19 mouse cellular contexts compared by ENCODE assay signal in genomic region chr5:90789306-90790073, GRCm38 (mm10). TPM values are rescaled to one million over a fixed set of nuclear protein-coding genes. Genes with fewer than 3 reads are reported as not detected.
A peak's percentile ranks its signal among the peaks of the same experiment; 100 is the strongest.
DNase-seq lines count a peak whose midpoint lies in the region; ATAC-seq lines count a peak whose summit lies in the region.
"Had no signal": no experiment of that assay in that cellular context is flagged by ENCODE, and none has a peak within 500 bp of the region (broad histone marks: within the 10 kb centered on the region; RNA-seq: fewer than 3 reads in every experiment).

No protein-coding gene starts in this region.

- no peaks in the 10 kb centered on the region for H3K36me3 ChIP-seq in lung, embryonic 16.5 days (ENCODE audit: control insufficient read depth, insufficient read depth, low read length)
- no peaks in the 10 kb centered on the region for H3K36me3 ChIP-seq in heart, embryonic 11.5 days (ENCODE audit: control insufficient read depth, insufficient read depth, low read length)
- H3K36me3 ChIP-seq: embryonic facial prominence, embryonic 13.5 days; forebrain, embryonic 10.5 days; liver, embryonic 13.5 days; midbrain, embryonic 13.5 days; neural tube, embryonic 12.5 days had no signal

- peak overlapping the region; percentile 21; the same call in 1 of the 2 replicates for H3K4me2 ChIP-seq in lung, embryonic 16.5 days (ENCODE audit: low read depth, low read length)
- no peak overlapping the region for H3K4me2 ChIP-seq in heart, embryonic 11.5 days
- H3K4me2 ChIP-seq: embryonic facial prominence, embryonic 13.5 days; liver, embryonic 13.5 days; midbrain, embryonic 13.5 days; neural tube, embryonic 12.5 days had no signal

- H3K9ac ChIP-seq in lung, embryonic 16.5 days (ENCODE audit: low read length), result no peak overlapping the region
- no peak overlapping the region for H3K9ac ChIP-seq in heart, embryonic 11.5 days (ENCODE audit: low read depth, low read length)
- H3K9ac ChIP-seq: embryonic facial prominence, embryonic 13.5 days; liver, embryonic 13.5 days; midbrain, embryonic 13.5 days; neural tube, embryonic 12.5 days had no signal

- WGBS in lung, embryonic 16.5 days, result 55% methylated on average over 11 of the region's 11 CpGs
- 68% methylated on average over 11 of the region's 11 CpGs for WGBS in heart, embryonic 11.5 days (ENCODE audit: insufficient replicate concordance)

- peaks cover 10% of the 10 kb centered on the region for H3K4me1 ChIP-seq in lung, embryonic 16.5 days (replicated peaks; ENCODE audit: control insufficient read depth, insufficient read depth, low read length)
- H3K4me1 ChIP-seq in heart, embryonic 11.5 days (ENCODE audit: control insufficient read depth, insufficient read depth, low read length), result no peaks in the 10 kb centered on the region
- H3K4me1 ChIP-seq: liver, embryonic 13.5 days had no signal

- DNase-seq in adrenal gland, adult 2 months, result peak; percentile 59
- no peak for DNase-seq in adrenal gland, postnatal 4 days (ENCODE audit: low spot score in 2 of 2)
- DNase-seq in lung, postnatal 25 days (ENCODE audit: low spot score), result no peak
- DNase-seq in kidney, postnatal 25 days, result peak; percentile 19 to 41
- DNase-seq in spleen, postnatal 36 days (ENCODE audit: low spot score in 2 of 2), result no peak
- DNase-seq: cerebellum, postnatal 25 days; heart, adult 18-20 months; heart, postnatal 14 days; liver, embryonic 13.5 days; retina, postnatal 1 day had no signal

- no peak overlapping the region for H3K4me3 ChIP-seq in lung, embryonic 16.5 days (ENCODE audit: low read length)
- no peak overlapping the region for H3K4me3 ChIP-seq in heart, embryonic 11.5 days (ENCODE audit: low read depth, low read length)
- H3K4me3 ChIP-seq: embryonic facial prominence, embryonic 13.5 days; forebrain, embryonic 10.5 days; layer of hippocampus, adult 2 months; liver, embryonic 13.5 days; midbrain, embryonic 13.5 days; neural tube, embryonic 12.5 days had no signal

- H3K27ac ChIP-seq in lung, embryonic 16.5 days (ENCODE audit: low read length), result peak overlapping the region; percentile 24; the same call in 1 of the 2 replicates
- H3K27ac ChIP-seq in heart, embryonic 11.5 days (ENCODE audit: low read depth, low read length), result no peak overlapping the region
- H3K27ac ChIP-seq: embryonic facial prominence, embryonic 13.5 days; forebrain, embryonic 10.5 days; layer of hippocampus, adult 2 months; liver, embryonic 13.5 days; midbrain, embryonic 13.5 days; neural tube, embryonic 12.5 days had no signal

- ATAC-seq in lung, embryonic 16.5 days (ENCODE audit: low read depth), result no peak
- ATAC-seq in monocyte, adult 5-6 weeks (replicated peaks; ENCODE audit: insufficient number of reproducible peaks, low FRiP score, low TSS enrichment, poor library complexity, severe bottlenecking), result 0 out of 2 replicates have a peak, but pooled peaks have one; percentile 27
- ATAC-seq in heart, embryonic 11.5 days (replicated peaks; ENCODE audit: insufficient number of reproducible peaks, low FRiP score, low TSS enrichment), result no peak
- ATAC-seq: midbrain, embryonic 13.5 days had no signal

- no peaks in the 10 kb centered on the region; the same call in 1 of the 2 replicates for H3K27me3 ChIP-seq in lung, embryonic 16.5 days (ENCODE audit: control insufficient read depth, insufficient read depth, low read depth, low read length)
- H3K27me3 ChIP-seq in heart, embryonic 11.5 days (ENCODE audit: control insufficient read depth, insufficient read depth, low read length), result 0 out of 2 replicates have a peak, but pooled peaks cover 2% of the 10 kb centered on the region
- H3K27me3 ChIP-seq: liver, embryonic 13.5 days; neural tube, embryonic 12.5 days had no signal

- H3K9me3 ChIP-seq in lung, embryonic 16.5 days (ENCODE audit: control insufficient read depth, low read length), result no peaks in the 10 kb centered on the region
- H3K9me3 ChIP-seq in heart, embryonic 11.5 days (replicated peaks; ENCODE audit: control insufficient read depth, low read length), result no peaks in the 10 kb centered on the region
- H3K9me3 ChIP-seq: embryonic facial prominence, embryonic 13.5 days; forebrain, embryonic 10.5 days; liver, embryonic 13.5 days; midbrain, embryonic 13.5 days; neural tube, embryonic 12.5 days had no signal

RNA-seq across cellular contexts. Expression of gene Cxcl3, which starts 3.6 kb away (rescaled TPM):
- not detected for total RNA-seq in adrenal gland, adult 2 months (2021)
- 0.10 TPM in 1 of 2 replicates, not detected in the other for polyA plus RNA-seq in adrenal gland, adult 2 months (2012; rRNA removed)
- total RNA-seq in adrenal gland, postnatal 4 days (2021), result not detected
- polyA plus RNA-seq in lung, embryonic 16.5 days (2015; fragmentation: Nextera tagmentation; extraction: Ambion mirVana), result not detected in 2 replicates
- total RNA-seq in monocyte, adult 5-6 weeks (2017), result not detected in 3 replicates
- not detected in 2 replicates for polyA plus RNA-seq in heart, embryonic 11.5 days (2014; fragmentation: Nextera tagmentation; extraction: Ambion mirVana)
- total RNA-seq: heart, adult 18-20 months; heart, postnatal 14 days; layer of hippocampus, adult 2 months had no signal
- polyA plus RNA-seq: forebrain, embryonic 10.5 days; liver, embryonic 13.5 days; midbrain, embryonic 13.5 days; neural tube, embryonic 12.5 days; testis, adult 2 months had no signal

RNA-seq across cellular contexts. Expression of gene Cxcl15, which starts 4.8 kb away (rescaled TPM):
- total RNA-seq in adrenal gland, adult 2 months (2021), result not detected
- not detected in 2 replicates for polyA plus RNA-seq in adrenal gland, adult 2 months (2012; rRNA removed)
- not detected for total RNA-seq in adrenal gland, postnatal 4 days (2021)
- 25.4 and 40.0 TPM in 2 replicates for polyA plus RNA-seq in lung, embryonic 16.5 days (2015; fragmentation: Nextera tagmentation; extraction: Ambion mirVana)
- total RNA-seq in monocyte, adult 5-6 weeks (2017), result not detected in 3 replicates
- polyA plus RNA-seq in heart, embryonic 11.5 days (2014; fragmentation: Nextera tagmentation; extraction: Ambion mirVana), result 0.39 and 0.73 TPM in 2 replicates
- total RNA-seq: layer of hippocampus, adult 2 months had no signal
- polyA plus RNA-seq: forebrain, embryonic 10.5 days; liver, embryonic 13.5 days; midbrain, embryonic 13.5 days; neural tube, embryonic 12.5 days; testis, adult 2 months had no signal

RNA-seq across cellular contexts. Expression of gene Pf4, which starts 17.3 kb away (rescaled TPM):
- 10 to 100 TPM in 1 of 2 experiments, 1 to 10 TPM in 1; 9.5 to 17.8 TPM for total RNA-seq in adrenal gland, adult 2 months (2021)
- 9.5 and 17.9 TPM in 2 replicates for polyA plus RNA-seq in adrenal gland, adult 2 months (2012; rRNA removed)
- total RNA-seq in adrenal gland, postnatal 4 days (2021), result 10 to 100 TPM; 30.4 to 45.1 TPM
- 72.7 and 86.3 TPM in 2 replicates for polyA plus RNA-seq in lung, embryonic 16.5 days (2015; fragmentation: Nextera tagmentation; extraction: Ambion mirVana)
- total RNA-seq in monocyte, adult 5-6 weeks (2017), result 16.0 to 186 TPM (median 23.8 TPM) in 3 replicates
- polyA plus RNA-seq in heart, embryonic 11.5 days (2014; fragmentation: Nextera tagmentation; extraction: Ambion mirVana), result 115 and 125 TPM in 2 replicates

RNA-seq across cellular contexts. Expression of gene Ppbp, which starts 21.2 kb away (rescaled TPM):
- 1 to 10 TPM; 2.2 to 3.2 TPM for total RNA-seq in adrenal gland, adult 2 months (2021)
- polyA plus RNA-seq in adrenal gland, adult 2 months (2012; rRNA removed), result 0.39 and 0.94 TPM in 2 replicates
- 10 to 100 TPM in 1 of 2 experiments, 1 to 10 TPM in 1; 2.2 to 14.0 TPM for total RNA-seq in adrenal gland, postnatal 4 days (2021)
- polyA plus RNA-seq in lung, embryonic 16.5 days (2015; fragmentation: Nextera tagmentation; extraction: Ambion mirVana), result 6.0 and 6.5 TPM in 2 replicates
- 20.7 to 327 TPM (median 26.3 TPM) in 3 replicates for total RNA-seq in monocyte, adult 5-6 weeks (2017)
- 28.8 and 32.8 TPM in 2 replicates for polyA plus RNA-seq in heart, embryonic 11.5 days (2014; fragmentation: Nextera tagmentation; extraction: Ambion mirVana)

RNA-seq across cellular contexts. Expression of gene Cxcl5, which starts 30.3 kb away (rescaled TPM):
- not detected for total RNA-seq in adrenal gland, adult 2 months (2021)
- 0.07 TPM in 1 of 2 replicates, not detected in the other for polyA plus RNA-seq in adrenal gland, adult 2 months (2012; rRNA removed)
- not detected for total RNA-seq in adrenal gland, postnatal 4 days (2021)
- not detected in 2 replicates for polyA plus RNA-seq in lung, embryonic 16.5 days (2015; fragmentation: Nextera tagmentation; extraction: Ambion mirVana)
- 0.39 TPM in 1 of 3 replicates, not detected in the others for total RNA-seq in monocyte, adult 5-6 weeks (2017)
- 0.51 and 0.53 TPM in 2 replicates for polyA plus RNA-seq in heart, embryonic 11.5 days (2014; fragmentation: Nextera tagmentation; extraction: Ambion mirVana)
- polyA plus RNA-seq: midbrain, embryonic 13.5 days; neural tube, embryonic 12.5 days; testis, adult 2 months had no signal

Comparison
In these comparisons a context has a peak if more than half of its experiments do, and no peak if none do; other contexts are left out.
1. DNase-seq: peak in adrenal gland, adult 2 months (single experiment) and kidney, postnatal 25 days (2 of 2); none in adrenal gland, postnatal 4 days (0 of 2), lung, postnatal 25 days (single experiment) and spleen, postnatal 36 days (0 of 2).